Mouse (Mus musculus) stomach, postnatal 0 days (tissue): Measurements from ENCODE around the gene Slc2a1. TPM values are rescaled to one million over a fixed set of nuclear protein-coding genes. Genes with fewer than 3 reads are reported as not detected.

Source experiments
- ATAC-seq: fragments of 200-750 bp; cut with Nextera tagmentation; 2 replicates; pipeline ENCODE4 v1.8.0; 2017; ENCODE audit not compliant: low FRiP score, low TSS enrichment
- DNase-seq: peaks from one replicate; pipeline ENCODE4 v3.0.0-alpha.2; 2016; ENCODE audit warnings: low spot score
- H3K27ac ChIP-seq: fragments of 300-500 bp; sonication (generic); replicated peaks from 2 replicates; pipeline ENCODE4 v1.5.1; 2014; ENCODE audit warnings: mild to moderate bottlenecking, control low read depth
- H3K27me3 ChIP-seq: fragments of 300-500 bp; sonication (generic); 2 replicates; pipeline ENCODE4 v1.6.1; 2014; ENCODE audit warnings: low read length; ENCODE audit not compliant: control insufficient read depth, insufficient read depth
- H3K36me3 ChIP-seq: fragments of 300-500 bp; sonication (generic); 2 replicates; pipeline ENCODE4 v1.6.1; 2014; ENCODE audit warnings: low read length, mixed read lengths; ENCODE audit not compliant: control insufficient read depth, insufficient read depth
- H3K4me1 ChIP-seq: fragments of 300-500 bp; sonication (generic); replicated peaks from 2 replicates; pipeline ENCODE4 v1.6.1; 2014; ENCODE audit warnings: antibody characterized with exemption; ENCODE audit not compliant: control insufficient read depth, insufficient read depth
- H3K4me2 ChIP-seq: fragments of 300-500 bp; sonication (generic); replicated peaks from 2 replicates; pipeline ENCODE4 v1.6.1; 2014; ENCODE audit warnings: low read depth, mild to moderate bottlenecking, control low read depth, moderate library complexity
- H3K4me3 ChIP-seq: fragments of 300-500 bp; sonication (generic); 2 replicates; pipeline ENCODE4 v1.5.1; 2014; ENCODE audit warnings: low read depth, low read length, control low read depth
- H3K9ac ChIP-seq: fragments of 300-500 bp; sonication (generic); 2 replicates; pipeline ENCODE4 v1.6.1; 2014; ENCODE audit warnings: mild to moderate bottlenecking, low read length, control low read depth, mixed read lengths
- H3K9me3 ChIP-seq: fragments of 300-500 bp; sonication (generic); 2 replicates; pipeline ENCODE4 v1.6.1; 2016; ENCODE audit warnings: low read length; ENCODE audit not compliant: control insufficient read depth
- CTCF ChIP-seq: IDR thresholded peaks from 2 replicates; pipeline ENCODE4 v1.5.1; 2016; ENCODE audit warnings: antibody characterized with exemption, low read depth, mild to moderate bottlenecking, moderate library complexity
- EP300 ChIP-seq: optimal IDR thresholded peaks from 2 replicates; pipeline ENCODE3; 2016; ENCODE audit warnings: antibody characterized with exemption
- WGBS: fragments of 180-500 bp; shearing (Covaris S2); extraction: QIAGEN DNeasy Blood & Tissue Kit; methylation state at CpG from one replicate; pipeline ENCODE4 v1.1.7; 2014; 5-methylcytosine and 5-hydroxymethylcytosine counted together
- polyA plus RNA-seq: library from polyadenylated mRNA; unstranded; fragments of >200 nt; fragmentation: Nextera tagmentation; extraction: Ambion mirVana; gene quantifications from 2 replicates; pipeline ENCODE4 v1.2.1, GENCODE M21; 2015

Gene Slc2a1
- polyA plus RNA-seq, 1 experiment from 2014 or later = 36.9 TPM

DNA sequence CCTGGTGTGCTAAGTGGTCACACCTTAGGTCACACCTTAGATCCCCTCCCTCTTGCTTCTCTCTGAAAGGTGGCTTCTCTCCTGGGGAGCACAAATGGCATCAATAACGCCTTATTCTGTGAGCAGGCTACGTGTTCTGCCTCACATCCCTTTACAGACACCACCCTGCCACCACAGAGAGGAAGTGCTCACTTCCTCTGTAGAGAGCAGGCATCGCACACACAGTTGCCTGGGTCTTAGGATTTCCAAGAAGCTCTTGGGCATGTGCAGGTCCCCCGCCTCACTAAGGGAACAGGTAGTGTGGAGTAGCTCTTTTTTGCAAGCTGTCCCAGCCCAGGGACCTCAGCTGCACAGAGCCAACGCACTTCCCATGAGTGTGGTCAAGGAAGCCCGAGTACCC, 18.7 kb downstream of the Slc2a1 start:
- Histone ChIP-seq H3K9me3 (no peaks in the 10 kb centered on the region), H3K9ac (no peak overlapping the region), H3K4me3 (no peak overlapping the region), H3K36me3 (peaks cover 13% of the 10 kb centered on the region), H3K4me2 (no peak overlapping the region), H3K27me3 (no peaks in the 10 kb centered on the region), H3K4me1 (peaks cover 4% of the 10 kb centered on the region; the same call in 1 of the 2 replicates), H3K27ac (no peak overlapping the region)
- no peak for TF ChIP-seq CTCF
- TF ChIP-seq EP300 = no peak
- ATAC-seq = no peak
- WGBS = 56% methylated on average over 6 of the region's 6 CpGs
- no peak for DNase-seq

DNA sequence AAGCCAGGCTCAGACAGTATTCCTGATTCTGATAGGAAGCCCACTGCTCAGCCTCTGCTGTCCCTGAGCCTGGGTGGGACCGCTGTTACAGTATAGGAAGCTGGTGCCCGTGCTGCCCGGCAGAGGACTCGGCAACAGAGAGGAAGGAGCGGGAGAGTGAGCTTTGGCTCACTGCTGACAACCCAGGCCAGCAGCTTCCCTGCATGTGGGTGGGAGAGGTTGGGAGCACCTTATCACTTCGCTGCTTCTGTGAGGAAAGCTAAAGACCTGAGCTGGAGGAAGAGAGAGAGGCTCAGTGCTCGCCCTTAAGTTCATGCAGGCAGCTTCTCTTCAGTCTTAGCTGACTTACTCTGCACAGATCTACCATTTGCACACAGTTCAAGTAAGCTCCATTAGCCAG, 20.0 kb downstream of the Slc2a1 start:
- WGBS = 72% methylated on average over 7 of the region's 7 CpGs
- no peaks in the 10 kb centered on the region for H3K9me3 ChIP-seq

GRCm38 (mm10) chr4:119129096-119129495, 20.6 kb downstream of the Slc2a1 start:
- no peak for DNase-seq
- no peak overlapping the region for H3K4me3 ChIP-seq
- peaks cover 4% of the 10 kb centered on the region; the same call in 1 of the 2 replicates for H3K4me1 ChIP-seq
- TF ChIP-seq EP300 = no peak
- no peaks in the 10 kb centered on the region for H3K9me3 ChIP-seq
- no peak for ATAC-seq
- no peaks in the 10 kb centered on the region for H3K27me3 ChIP-seq
- peaks cover 21% of the 10 kb centered on the region for H3K36me3 ChIP-seq
- no peak overlapping the region for H3K9ac ChIP-seq
- H3K27ac ChIP-seq = no peak overlapping the region
- no peak overlapping the region for H3K4me2 ChIP-seq
- 89% methylated on average over 1 of the region's 1 CpGs for WGBS

More for the DNA sequence above, 20.0 kb downstream of the Slc2a1 start:
- Histone ChIP-seq H3K4me1 (peaks cover 4% of the 10 kb centered on the region; the same call in 1 of the 2 replicates), H3K4me3 (no peak overlapping the region), H3K27me3 (no peaks in the 10 kb centered on the region), H3K27ac (peak overlapping the region; percentile 24; the same call in 1 of the 2 replicates), H3K4me2 (no peak overlapping the region), H3K36me3 (peaks cover 17% of the 10 kb centered on the region), H3K9ac (no peak overlapping the region)
- no peak for DNase-seq
- ATAC-seq = no peak
- TF ChIP-seq CTCF (no peak), EP300 (no peak)

- H3K9me3 ChIP-seq = no peaks in the 10 kb centered on the region
Observed at GRCm38 (mm10) chr4:119131189-119131910, 22.8 kb downstream of the Slc2a1 start.

GRCm38 (mm10) chr4:119133306-119133705, 24.8 kb downstream of the Slc2a1 start:
- Histone ChIP-seq H3K9me3 (no peaks in the 10 kb centered on the region), H3K27ac (no peak overlapping the region), H3K4me2 (no peak overlapping the region), H3K27me3 (no peaks in the 10 kb centered on the region), H3K4me3 (no peak overlapping the region), H3K36me3 (peaks cover 48% of the 10 kb centered on the region), H3K9ac (no peak overlapping the region), H3K4me1 (no peaks in the 10 kb centered on the region)
- TF ChIP-seq EP300 (no peak), CTCF (no peak)
- 90% methylated on average over 13 of the region's 13 CpGs for WGBS
- ATAC-seq (no peak), DNase-seq (no peak)

More at GRCm38 (mm10) chr4:119131189-119131910, 22.8 kb downstream of the Slc2a1 start:
- WGBS = 74% methylated on average over 8 of the region's 8 CpGs
- DNase-seq (no peak), ATAC-seq (peak; percentile 75)
- no peaks in the 10 kb centered on the region for H3K27me3 ChIP-seq
- H3K4me2 ChIP-seq = no peak overlapping the region
- no peak for TF ChIP-seq EP300
- TF ChIP-seq CTCF = no peak
- H3K9ac ChIP-seq = no peak overlapping the region
- H3K36me3 ChIP-seq = peaks cover 42% of the 10 kb centered on the region
- H3K4me1 ChIP-seq = no peaks in the 10 kb centered on the region; the same call in 1 of the 2 replicates
- no peak overlapping the region for H3K4me3 ChIP-seq
- H3K27ac ChIP-seq = no peak overlapping the region

GRCm38 (mm10) chr4:119133860-119134259, 25.3 kb downstream of the Slc2a1 start:
- 90% methylated on average over 13 of the region's 13 CpGs for WGBS
- no peak overlapping the region for H3K4me3 ChIP-seq
- H3K36me3 ChIP-seq = peaks cover 48% of the 10 kb centered on the region
- H3K9me3 ChIP-seq = no peaks in the 10 kb centered on the region
- no peak overlapping the region for H3K27ac ChIP-seq
- H3K4me2 ChIP-seq = no peak overlapping the region
- H3K27me3 ChIP-seq = no peaks in the 10 kb centered on the region
- no peak overlapping the region for H3K9ac ChIP-seq
- no peak for ATAC-seq
- DNase-seq = no peak
- no peaks in the 10 kb centered on the region for H3K4me1 ChIP-seq
- TF ChIP-seq EP300 = no peak
- TF ChIP-seq CTCF = no peak
